Mouse (Mus musculus) c-Kit-positive CD71-positive TER-119-negative erythroid progenitor cells, embryonic 14.5 days (primary cell): ENCODE measurements around the gene Clip3.
A peak's percentile ranks its signal among the peaks of the same experiment; 100 is the strongest.

ENCODE experiments used
- DNase-seq: peaks from one replicate; pipeline ENCODE4 v3.0.0-alpha.2; 2013; ENCODE audit warnings: low read depth

Gene Clip3

DNA sequence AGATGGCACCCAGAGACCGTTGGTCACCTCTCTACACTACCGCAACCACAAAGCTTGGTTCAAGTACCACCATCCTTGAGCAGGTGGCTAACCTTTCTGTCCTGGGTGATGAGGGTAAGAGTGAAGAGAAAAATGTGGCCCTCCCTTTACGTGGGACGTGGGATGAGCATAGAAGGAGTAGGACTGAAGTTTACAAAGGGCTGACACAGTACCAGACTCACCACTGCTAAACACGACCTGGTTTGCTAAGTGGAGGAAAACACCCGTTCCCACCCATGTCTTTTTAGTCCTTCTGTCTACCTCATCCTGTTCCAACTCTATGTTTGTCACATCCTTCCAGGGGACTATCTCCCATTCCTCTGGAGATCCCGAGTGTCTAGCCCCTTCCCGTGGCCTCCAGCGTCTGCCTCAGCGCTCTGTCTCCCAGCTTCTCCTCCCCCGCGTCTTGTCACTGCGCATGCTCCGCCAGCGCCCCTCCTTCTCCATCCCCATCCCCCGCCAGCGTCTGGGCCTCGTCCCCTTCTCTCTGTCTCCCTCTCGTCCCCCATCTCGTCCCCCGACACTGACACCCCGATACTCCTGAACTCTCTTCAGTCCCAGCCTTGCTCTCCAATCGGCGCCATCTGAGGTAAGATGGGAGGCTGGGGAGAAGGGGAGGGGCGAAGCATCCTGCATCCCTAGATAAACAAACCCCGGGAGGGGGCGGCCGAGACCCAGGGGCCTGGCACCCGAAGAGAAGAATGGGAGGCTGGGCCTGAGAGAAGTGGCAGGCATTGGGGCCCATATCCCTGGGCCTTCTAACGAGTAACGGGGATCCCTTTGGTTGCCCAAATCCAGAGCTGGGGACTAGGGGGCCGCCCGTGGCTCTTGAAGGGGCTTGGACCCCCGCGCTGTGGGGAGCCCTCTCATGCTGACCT is at the start of gene Clip3:
Clip3 (plus strand) TSS at position 514 of the 917 bp plus-strand sequence.
- no peak for DNase-seq

DNA sequence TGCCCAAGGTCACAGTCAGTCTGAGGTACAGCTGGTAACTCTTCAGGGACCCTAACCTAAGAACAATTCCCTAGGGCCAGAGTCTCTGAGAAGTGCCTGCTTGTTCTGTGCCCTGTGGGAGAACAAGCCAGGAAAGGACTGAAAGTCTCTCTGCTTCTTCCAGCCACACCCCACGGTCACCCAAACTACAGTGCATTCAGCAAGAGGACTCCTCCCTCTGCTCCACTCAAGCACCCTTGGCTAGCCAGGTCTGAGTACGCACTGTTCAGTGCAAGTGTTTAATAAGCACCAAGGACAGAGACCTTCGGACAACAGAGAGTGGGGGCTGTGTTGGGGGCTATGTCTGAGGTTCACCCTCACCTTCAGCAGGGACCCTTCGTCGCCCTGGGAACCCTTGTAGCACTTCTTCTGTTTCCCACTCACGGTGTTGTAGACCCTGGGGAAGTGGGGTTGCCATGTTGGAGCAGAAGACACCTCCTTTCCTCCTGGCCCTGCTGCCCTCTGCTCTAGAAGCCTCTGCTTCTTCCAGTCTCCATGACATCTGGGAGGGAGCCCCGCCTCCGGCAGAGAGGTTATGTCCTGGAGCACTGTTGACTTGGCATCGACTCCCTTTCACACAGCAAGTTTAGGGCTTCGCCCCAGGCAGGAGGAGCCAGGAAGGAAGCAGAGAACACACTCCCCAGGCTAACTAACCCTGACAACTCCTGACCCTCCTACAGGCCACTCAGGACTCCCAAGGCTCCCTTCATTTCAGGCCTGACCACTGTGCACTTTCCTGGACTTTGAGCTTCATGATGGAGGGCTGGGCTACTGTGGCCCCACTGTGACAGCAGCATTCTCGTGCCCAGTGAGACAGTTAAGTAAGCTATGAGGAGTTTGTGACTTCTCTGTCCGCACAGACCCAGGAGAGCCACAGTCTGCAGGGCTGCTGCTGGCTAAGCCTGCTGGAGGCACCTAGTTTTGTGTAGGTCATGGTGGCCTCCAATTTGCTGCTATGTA is 39.3 kb upstream of the Clip3 start:
- DNase-seq: no peak

DNA sequence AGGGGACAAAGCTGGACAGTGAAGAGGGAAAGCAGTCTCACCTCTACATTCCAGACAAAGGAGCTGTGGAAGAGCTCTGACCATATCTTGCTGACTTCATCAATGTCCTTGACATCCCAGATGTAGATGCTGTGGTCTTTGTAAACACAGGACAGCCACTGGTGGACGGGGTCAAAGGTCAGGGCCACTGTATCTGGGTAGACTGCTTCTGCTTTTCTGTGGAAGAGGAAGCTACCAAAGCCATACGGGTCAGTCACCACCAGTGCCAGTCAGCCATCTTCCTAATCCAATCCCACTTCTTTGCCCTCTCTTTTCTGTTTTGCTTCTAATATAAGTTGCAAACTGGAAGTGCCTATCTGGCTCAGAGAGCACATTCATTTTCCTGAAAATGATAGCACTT is 26.5 kb upstream of the Clip3 start:
- no peak for DNase-seq

DNA sequence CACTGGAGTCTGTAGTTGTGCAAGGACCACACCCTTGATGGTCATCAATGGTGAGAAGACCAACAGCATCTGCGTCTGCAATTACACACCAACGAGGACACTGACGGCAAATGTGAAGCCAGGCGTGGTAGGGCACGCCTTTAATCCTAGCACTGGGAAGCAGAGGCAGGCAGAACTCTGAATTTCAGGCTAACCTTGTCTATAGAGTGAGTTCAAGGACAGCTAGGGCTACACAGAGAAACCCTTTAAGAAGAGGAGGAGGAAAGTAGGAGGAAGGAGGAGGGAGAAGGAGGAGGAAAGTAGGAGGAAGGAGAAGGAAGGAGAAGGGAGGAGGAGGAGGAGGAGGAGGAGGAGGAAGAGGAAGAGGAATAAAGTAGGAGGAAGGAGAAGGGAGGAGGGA is 26.0 kb upstream of the Clip3 start:
- DNase-seq: no peak

DNA sequence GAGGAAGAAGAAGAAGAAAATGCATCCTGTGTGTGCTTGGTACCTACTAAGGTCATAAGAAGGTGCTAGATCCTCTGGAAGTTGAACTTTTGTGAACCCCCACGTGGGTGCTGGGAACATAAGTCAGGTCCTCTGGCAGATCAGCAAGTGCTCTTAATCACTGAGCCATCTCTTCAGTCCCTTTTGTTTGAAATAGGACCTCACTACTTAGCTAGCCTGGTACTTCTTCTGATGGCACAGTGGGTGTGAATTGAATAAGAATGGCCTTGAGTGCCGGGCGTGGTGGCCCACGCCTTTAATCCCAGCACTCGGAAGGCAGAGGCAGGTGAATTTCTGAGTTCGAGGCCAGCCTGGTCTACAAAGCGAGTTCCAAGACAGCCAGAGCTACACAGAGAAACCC is 25.6 kb upstream of the Clip3 start:
- no peak for DNase-seq

DNA sequence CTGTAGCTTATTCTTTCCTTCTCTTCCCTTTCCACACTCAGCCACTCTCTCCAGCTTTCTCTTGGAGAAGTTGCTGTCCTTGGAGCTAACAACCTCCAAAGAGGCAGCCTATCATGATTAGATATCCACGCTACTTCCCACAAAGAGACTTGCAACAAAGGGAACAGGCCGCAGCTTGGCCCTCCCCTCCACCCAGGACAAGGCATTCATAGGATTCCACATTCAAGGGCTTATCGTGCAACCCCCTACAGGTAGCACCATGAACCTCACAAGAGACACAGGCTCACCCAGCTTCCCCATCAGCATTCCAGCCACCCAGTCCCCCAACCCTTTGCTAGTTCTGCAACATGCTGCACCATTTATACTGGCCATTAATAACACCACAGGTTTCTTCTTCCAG is 24.7 kb upstream of the Clip3 start:
- DNase-seq: no peak

DNA sequence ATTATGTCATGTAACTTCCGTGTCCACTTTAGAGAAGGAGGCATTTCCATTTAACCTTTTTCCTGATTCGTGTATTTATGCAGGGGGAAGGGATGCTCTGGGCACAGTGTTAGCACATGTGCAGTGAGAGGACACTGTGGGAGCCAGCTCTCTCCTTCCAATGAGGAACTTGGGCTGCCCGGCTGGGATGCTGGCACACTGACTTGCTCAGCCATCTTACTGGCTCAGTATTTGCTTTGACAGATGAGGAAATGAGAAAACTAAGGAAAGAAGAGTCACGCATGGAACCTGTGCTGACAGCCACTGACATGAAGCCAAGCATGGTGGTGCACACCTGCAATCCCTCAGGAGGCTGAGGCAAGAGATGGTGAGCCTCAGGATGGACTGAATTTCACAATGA is 21.9 kb upstream of the Clip3 start:
- DNase-seq: no peak

DNA sequence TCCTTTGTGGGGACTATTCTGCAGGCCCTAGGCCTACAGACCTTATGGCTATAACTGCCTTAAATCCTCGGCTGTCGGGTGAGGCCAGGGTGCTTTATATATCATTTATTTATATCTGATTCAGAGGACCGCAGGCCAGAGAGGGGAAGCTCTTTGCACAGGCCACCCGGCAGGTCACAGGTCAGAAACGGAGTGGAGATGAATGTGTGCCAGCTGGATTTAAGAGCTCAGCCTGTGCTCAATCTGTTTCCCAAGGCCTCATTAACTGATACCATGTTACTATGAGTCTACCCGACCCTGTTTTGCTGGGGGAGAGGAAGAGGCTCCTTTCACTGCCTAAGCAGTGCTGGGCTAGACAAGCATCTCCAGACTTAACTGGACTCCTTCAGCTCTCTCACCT is 17.1 kb upstream of the Clip3 start:
- no peak for DNase-seq

DNA sequence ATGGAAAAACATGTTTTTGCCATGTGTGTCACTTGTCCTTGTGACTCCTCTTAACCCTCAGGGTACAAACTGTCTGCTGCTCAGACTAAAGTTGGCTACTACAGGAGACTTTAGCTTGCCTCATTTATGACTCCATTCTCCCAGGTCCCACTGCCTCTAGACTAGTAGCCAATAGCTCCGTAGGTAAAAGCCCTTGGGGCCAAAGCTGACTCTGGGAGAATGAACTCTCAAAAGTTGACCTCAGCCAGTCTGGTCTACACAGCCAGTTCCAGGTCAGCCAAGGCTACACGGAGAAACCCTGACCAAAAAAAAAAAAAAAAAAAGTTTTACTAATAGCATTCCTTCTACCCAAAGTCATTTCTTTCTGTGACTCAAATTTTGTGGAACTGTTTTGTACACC is 12.6 kb upstream of the Clip3 start:
- DNase-seq: no peak

DNA sequence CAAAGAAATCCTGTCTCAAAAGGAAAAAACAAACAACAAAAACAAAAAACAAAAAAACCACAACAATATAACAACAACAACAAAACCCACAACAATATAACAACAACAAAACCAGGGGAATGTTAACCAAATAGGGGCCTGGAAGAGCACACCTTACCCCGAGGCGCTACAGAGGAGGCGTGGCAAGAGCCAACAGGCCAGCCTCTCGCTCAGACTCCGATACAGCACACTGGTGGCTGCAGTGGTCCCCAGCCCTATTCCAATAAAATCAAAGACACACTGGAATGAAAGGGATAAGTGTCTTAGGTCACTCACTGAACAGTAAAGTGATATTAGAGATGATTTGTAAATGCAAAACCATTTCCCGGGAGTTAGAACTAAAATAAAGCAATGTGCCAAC is 12.0 kb upstream of the Clip3 start:
- no peak for DNase-seq

DNA sequence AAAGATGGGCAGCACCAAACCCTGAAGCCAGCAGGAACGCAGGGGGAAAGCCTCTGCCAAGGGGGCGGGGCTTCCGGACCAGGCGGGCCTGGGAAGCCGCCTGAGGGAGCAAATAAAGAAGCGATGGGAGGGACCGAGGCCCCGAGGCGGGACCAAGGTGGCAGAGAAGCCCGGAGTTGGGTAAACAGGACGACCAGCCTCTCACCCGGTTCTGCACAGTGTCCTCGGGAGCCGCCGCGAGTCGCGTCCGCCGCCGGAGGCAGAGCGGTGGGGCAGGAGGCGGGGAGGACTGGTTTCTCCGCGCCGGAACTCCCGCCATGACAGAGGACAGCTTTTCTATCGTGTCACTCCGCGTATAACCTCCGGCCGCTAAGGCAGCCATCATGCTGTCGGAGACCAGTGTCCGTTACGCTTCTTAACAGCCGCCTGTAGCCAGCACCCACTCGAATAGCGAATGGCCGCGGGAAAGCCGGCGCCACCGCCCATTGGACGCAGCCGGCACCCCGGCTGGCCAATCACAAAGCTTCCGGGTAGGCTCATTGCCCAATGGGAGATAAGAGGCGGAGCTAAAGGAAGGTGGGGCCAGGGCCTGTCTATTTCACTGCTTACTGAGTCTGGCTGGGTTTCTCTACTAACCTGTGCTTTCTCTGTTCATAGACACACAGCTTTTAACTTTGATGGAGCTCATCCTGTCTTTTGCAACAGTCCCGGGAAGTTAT is 11.4 kb upstream of the Clip3 start, which contains the start of the genes Thap8 and Wdr62:
Thap8 (plus strand) TSS at position 144 of the 719 bp plus-strand sequence.
Wdr62 (minus strand) TSS at position 469 of the 719 bp plus-strand sequence.
- peak; percentile 93 for DNase-seq

DNA sequence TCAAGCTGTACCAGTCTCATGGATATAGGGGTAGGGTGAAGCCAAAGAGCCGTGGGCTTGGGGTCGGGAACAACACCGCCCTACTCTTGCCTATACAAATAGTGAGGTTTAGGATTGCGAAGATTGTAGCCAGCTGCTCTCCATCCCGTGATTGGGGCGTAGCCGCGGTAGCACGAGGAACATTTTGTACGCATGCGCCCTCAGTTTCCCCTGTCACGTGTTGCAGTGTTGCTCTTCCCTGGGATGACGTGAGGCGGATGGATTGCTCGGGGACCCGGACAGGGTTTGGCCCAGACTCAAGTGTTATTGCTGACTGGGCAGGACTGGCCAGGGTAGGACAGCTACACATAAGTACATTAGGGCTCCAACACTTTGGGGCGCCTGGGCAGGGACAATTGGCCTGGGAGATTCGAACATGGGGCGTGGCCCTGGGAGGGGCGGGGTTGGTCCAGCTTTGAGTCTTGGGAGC is 10.8 kb upstream of the Clip3 start:
- peak; percentile 78 for DNase-seq

DNA sequence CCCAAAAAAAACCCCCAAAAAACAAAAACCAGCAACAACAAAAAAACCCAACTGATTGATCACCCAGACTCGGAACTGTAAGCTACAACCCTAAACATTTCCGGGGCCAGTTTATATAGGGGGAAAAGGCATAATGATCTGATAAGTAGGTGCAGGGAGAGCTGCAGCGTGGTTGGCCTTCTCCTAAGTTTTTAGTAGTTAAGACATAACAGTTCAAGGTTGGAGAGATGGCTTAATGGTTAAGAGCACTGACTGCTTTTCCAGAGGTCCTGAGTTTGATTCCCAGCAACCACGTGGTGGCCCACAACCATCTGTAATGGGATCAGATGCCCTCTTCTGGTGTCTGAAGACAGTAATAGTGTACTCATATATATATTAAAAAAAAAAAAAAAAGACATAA is 10.0 kb upstream of the Clip3 start:
- DNase-seq: no peak

DNA sequence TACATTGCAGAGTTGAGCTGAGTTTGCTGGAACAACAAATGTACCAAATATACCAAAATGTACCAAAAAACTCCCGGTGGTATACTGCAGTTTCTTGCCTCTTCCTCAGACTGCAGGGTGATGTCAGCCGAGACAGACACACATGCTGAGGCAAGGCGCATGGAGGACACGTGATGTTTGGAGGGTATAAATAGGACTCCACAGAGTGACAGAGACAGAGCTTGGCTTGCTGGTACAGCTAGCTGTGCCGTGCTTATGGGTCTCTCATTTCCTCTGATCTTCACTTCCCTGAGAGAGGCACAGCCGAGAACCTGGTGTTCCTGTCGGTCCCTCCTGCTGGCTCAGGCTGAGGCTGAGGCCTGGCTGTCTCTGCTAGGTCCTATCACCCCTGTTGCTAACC is 8.8 kb upstream of the Clip3 start:
- no peak for DNase-seq

DNA sequence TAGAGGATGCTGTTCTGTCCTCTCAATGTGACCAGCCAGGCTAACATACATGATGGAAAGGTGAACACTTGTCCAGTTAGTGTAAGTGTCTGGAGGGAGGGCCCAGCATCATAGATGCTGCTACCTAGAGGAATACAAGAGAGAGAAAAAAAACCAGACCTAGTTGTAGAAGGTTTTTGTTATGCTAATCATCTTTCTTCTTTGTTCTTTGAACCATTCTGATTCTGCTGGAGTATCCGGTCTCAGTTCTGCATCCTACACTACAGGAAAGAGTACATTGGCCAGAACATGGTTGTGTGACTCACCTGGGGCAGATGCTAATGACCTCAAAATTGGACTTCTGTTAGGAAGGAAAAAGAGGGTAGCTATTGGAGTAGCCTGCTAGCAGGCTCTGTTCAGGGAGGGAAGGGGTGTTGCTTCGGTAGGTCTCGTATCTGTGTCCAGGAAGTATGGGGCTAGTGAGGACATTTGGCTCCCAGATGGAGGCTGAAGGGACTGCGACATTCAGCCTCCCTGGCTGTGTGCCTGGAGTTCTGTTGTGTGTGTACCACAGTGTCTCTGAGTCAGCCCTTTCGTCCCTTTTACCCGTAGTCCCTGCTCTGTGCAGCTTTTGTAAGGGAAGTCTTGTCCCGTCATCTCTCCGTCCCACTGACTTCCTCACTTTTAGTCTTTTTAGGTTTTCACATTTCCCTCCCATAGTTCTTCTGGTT is 4.7 kb upstream of the Clip3 start:
- no peak for DNase-seq

DNA sequence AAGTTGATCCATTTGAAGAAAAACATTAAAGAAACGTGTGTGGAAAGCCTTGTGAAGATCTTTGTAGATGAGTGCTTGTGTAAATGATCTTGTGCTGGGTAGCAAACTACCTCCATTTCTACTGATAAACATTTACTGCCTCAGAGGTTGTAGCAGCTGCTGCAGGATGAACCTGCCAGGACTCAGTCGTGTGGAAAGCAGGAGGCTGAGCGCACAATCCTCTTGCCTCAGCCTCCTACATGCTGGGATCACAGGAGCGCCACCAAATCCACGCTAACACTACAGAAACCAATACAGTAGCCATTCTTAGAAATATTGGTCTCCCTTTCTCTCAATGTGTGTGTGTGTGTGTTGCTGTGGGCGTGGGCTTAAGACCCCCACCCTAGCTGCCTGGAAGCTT is 3.5 kb upstream of the Clip3 start:
- no peak for DNase-seq

DNA sequence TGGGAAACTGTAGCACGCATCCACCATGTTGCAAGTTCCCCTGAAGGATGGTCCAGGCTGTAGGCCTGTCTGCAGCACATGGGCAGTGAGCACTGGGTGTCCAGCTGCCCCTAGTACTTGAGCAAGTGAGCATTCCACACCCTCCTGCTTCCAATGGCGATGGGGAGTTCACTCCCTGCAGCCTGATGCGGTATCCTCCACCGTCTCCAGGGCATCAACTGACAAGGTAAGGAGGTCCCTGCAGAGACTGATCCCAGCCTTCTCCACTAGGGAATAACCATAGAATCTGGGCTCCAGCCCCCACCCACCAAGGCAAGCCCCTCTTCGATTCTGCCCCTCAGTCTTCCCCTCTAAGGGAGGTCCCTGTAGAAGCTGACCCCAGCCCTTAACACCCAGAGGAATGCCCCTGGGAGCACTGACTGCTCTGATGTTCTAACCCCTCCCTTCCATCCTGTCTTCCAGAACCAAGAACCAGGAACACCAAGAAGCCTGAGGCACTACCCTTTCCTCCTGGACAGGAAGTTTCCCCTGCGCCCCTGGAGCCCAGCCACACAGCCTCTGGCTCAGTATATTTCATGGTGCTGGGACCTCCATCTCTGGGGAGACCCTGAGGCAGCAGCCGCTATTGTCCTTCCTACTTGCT is 2.3 kb upstream of the Clip3 start:
- DNase-seq: no peak

DNA sequence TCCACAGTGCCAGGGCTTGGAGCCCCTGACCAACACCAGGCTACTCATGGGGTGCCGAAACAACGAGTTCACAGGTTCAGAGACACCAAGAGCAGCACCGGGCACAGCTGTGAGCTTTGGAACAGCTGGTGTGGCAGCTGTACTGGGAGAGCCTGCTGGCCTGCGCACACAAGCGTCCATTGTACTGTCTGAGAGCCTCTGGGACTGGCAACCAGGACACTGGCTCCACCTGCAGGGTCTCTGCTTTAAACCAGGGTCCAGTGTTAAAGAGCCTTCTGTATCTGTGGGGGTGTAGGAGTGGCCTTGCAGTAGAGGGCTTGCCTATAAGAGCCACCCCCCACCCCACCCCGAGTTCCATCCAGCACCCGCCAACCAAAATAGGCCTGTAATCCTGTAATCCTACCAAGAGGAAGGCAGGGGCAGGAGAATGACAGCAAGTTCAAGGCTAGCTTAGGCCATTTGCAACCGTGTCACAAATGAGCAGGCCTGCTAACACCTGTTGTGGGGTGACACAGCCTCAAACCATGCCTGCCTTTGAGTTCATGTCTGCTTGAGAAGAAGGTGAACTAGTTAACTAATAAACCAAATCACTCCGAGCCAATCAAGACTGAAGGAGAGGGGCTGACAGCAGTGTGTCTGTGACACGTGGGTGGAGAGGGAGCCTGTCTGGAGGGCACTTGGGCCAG is 1.7 kb upstream of the Clip3 start:
- no peak for DNase-seq

DNA sequence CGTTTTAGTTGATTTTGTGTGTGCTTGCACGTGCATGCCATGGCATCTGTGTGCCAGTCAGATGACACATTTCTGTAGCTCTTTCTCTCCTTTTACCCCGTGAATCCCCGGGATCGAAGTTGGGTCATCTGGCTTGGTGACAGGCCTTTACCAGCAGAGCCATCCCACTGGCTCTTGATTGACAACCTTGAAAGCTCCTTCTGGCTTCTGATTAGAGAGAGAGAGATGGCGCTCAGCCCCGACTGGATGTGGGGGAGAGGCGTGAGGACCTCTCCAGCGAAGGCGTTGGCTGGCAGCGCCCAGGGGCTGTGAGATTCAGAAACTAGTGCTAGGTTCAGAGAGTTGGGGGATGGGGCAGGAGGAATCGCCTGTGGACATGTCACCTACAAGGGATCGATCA is 2.3 kb downstream of the Clip3 start:
- DNase-seq: no peak

DNA sequence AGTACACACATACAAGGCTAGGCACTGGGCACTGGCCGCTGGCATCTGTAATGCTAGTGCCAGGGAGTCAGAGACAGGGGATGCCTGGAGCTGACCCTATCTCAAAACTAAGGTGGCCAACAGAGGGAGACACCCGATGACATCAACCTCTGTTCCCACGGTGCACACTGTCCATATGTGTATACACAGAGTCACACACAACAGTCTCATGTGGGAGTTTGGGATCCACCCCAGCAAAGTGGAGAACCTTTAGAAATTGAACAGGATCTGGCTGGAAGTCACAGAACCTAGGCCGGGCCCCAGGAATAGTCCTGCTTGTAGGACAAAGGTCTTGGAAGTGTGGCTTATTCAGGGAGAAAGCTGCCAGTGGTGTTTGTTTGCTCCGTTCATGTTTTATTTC is 2.8 kb downstream of the Clip3 start:
- DNase-seq: no peak
